Mouse (Mus musculus) E14TG2a.4 (cell line): ENCODE results near the gene Narfl.

Experiments
- H3K27me3 ChIP-seq: 2 replicates; pipeline ENCODE4 v1.6.1; 2014; ENCODE audit warnings: low read length, control low read depth; ENCODE audit not compliant: insufficient read depth
- H3K36me3 ChIP-seq: 2 replicates; pipeline ENCODE4 v1.6.1; 2014; ENCODE audit warnings: low read length, control low read depth; ENCODE audit not compliant: insufficient read depth
- H3K4me1 ChIP-seq: replicated peaks from 2 replicates; pipeline ENCODE4 v1.6.1; 2014; ENCODE audit warnings: low read depth, low read length, control low read depth
- H3K4me3 ChIP-seq: replicated peaks from 2 replicates; pipeline ENCODE4 v1.5.1; 2014; ENCODE audit warnings: mild to moderate bottlenecking, low read length
- H3K9me3 ChIP-seq: 2 replicates; pipeline ENCODE4 v1.6.1; 2014; ENCODE audit warnings: low read length, control low read depth
- CTCF ChIP-seq: conservative IDR thresholded peaks from 2 replicates; pipeline ENCODE4 v1.5.1; 2014; ENCODE audit warnings: low read length
- NANOG ChIP-seq: IDR thresholded peaks from 2 replicates; pipeline ENCODE4 v1.6.1; 2014; ENCODE audit warnings: borderline replicate concordance, low read length, mixed read lengths
- POU5F1 ChIP-seq: IDR thresholded peaks from 2 replicates; pipeline ENCODE4 v1.6.1; 2014; ENCODE audit warnings: low read length, borderline replicate concordance

Gene Narfl

GRCm38 (mm10) chr17:25781339-25781738, 7.8 kb downstream of the Narfl start:
- peaks cover 39% of the 10 kb centered on the region for H3K4me1 ChIP-seq
- peaks cover 79% of the 10 kb centered on the region for H3K36me3 ChIP-seq
- no peaks in the 10 kb centered on the region for H3K27me3 ChIP-seq
- H3K4me3 ChIP-seq, result no peak overlapping the region
- TF ChIP-seq NANOG, result no peak
- TF ChIP-seq POU5F1, result no peak
- TF ChIP-seq CTCF, result no peak
- H3K9me3 ChIP-seq, result no peaks in the 10 kb centered on the region

GRCm38 (mm10) chr17:25783086-25783485, 9.5 kb downstream of the Narfl start:
- Histone ChIP-seq H3K36me3 (peaks cover 74% of the 10 kb centered on the region), H3K27me3 (no peaks in the 10 kb centered on the region), H3K9me3 (no peaks in the 10 kb centered on the region), H3K4me3 (no peak overlapping the region), H3K4me1 (peaks cover 29% of the 10 kb centered on the region)
- TF ChIP-seq POU5F1, result no peak
- no peak for TF ChIP-seq CTCF
- no peak for TF ChIP-seq NANOG

- peaks cover 71% of the 10 kb centered on the region for H3K36me3 ChIP-seq
- H3K4me1 ChIP-seq, result peaks cover 35% of the 10 kb centered on the region
- TF ChIP-seq CTCF, result no peak
- TF ChIP-seq POU5F1, result no peak
- TF ChIP-seq NANOG, result no peak
- H3K27me3 ChIP-seq, result no peaks in the 10 kb centered on the region
- peak overlapping the region; percentile 88; the same call in 1 of the 2 replicates for H3K4me3 ChIP-seq
- no peaks in the 10 kb centered on the region for H3K9me3 ChIP-seq
Measured at GRCm38 (mm10) chr17:25783861-25784574, 10.4 kb downstream of the Narfl start.

GRCm38 (mm10) chr17:25785281-25785745, 11.7 kb downstream of the Narfl start, which contains the start of gene Haghl:
TSS of gene Haghl (minus strand) at chr17:25785673.
- TF ChIP-seq POU5F1 (no peak), CTCF (no peak), NANOG (no peak)
- no peaks in the 10 kb centered on the region for H3K27me3 ChIP-seq
- peak within 1 kb of the TSS; percentile 88 for H3K4me3 ChIP-seq
- H3K4me1 ChIP-seq, result peaks cover 34% of the 10 kb centered on the region
- no peaks in the 10 kb centered on the region for H3K9me3 ChIP-seq
- peaks cover 69% of the 10 kb centered on the region for H3K36me3 ChIP-seq

- H3K4me3 ChIP-seq, result peak within 1 kb of the TSS; percentile 88
- H3K9me3 ChIP-seq, result no peaks in the 10 kb centered on the region
- peaks cover 64% of the 10 kb centered on the region for H3K36me3 ChIP-seq
- no peaks in the 10 kb centered on the region for H3K27me3 ChIP-seq
- TF ChIP-seq CTCF (no peak), POU5F1 (no peak), NANOG (no peak)
- peaks cover 34% of the 10 kb centered on the region for H3K4me1 ChIP-seq
Measured at GRCm38 (mm10) chr17:25786280-25786679, 12.7 kb downstream of the Narfl start, which contains the start of gene Ccdc78. TSS of gene Ccdc78 (plus strand) at chr17:25786580.

- Histone ChIP-seq H3K36me3 (peaks cover 58% of the 10 kb centered on the region), H3K4me3 (no peak overlapping the region), H3K9me3 (no peaks in the 10 kb centered on the region), H3K4me1 (peaks cover 37% of the 10 kb centered on the region), H3K27me3 (no peaks in the 10 kb centered on the region)
- TF ChIP-seq CTCF, result no peak
- no peak for TF ChIP-seq NANOG
- TF ChIP-seq POU5F1, result no peak
Measured at GRCm38 (mm10) chr17:25786781-25787504, 13.4 kb downstream of the Narfl start.

- Histone ChIP-seq H3K36me3 (peaks cover 43% of the 10 kb centered on the region), H3K9me3 (no peaks in the 10 kb centered on the region), H3K27me3 (peaks cover 13% of the 10 kb centered on the region), H3K4me1 (peaks cover 58% of the 10 kb centered on the region), H3K4me3 (peak overlapping the region; percentile 91)
- TF ChIP-seq NANOG, result no peak
- TF ChIP-seq POU5F1, result no peak
- TF ChIP-seq CTCF, result no peak
Measured at GRCm38 (mm10) chr17:25791320-25791842, 17.8 kb downstream of the Narfl start.

- Histone ChIP-seq H3K27me3 (peaks cover 14% of the 10 kb centered on the region), H3K9me3 (no peaks in the 10 kb centered on the region), H3K4me3 (peak overlapping the region; percentile 91), H3K36me3 (peaks cover 43% of the 10 kb centered on the region), H3K4me1 (peaks cover 58% of the 10 kb centered on the region)
- TF ChIP-seq CTCF, result no peak
Measured at GRCm38 (mm10) chr17:25791843-25792527, 18.4 kb downstream of the Narfl start.
